Mouse (Mus musculus) granulocyte monocyte progenitor cell, adult 5-6 weeks (primary cell): ENCODE measurements at regions not wholly inside any gene's neighbourhood (a gene's known extent, or its start where the extent isn't known, plus 50 kb on each side); places are given as distances from the start of the nearest gene placed in this dataset.
A peak's percentile ranks its signal among the peaks of the same experiment; 100 is the strongest.

Source experiments
- ATAC-seq: replicated peaks from 2 replicates; pipeline ENCODE4 v1.8.0; 2016; ENCODE audit warnings: mild to moderate bottlenecking, moderate TSS enrichment, inconsistent platforms; ENCODE audit not compliant: poor library complexity, severe bottlenecking

DNA sequence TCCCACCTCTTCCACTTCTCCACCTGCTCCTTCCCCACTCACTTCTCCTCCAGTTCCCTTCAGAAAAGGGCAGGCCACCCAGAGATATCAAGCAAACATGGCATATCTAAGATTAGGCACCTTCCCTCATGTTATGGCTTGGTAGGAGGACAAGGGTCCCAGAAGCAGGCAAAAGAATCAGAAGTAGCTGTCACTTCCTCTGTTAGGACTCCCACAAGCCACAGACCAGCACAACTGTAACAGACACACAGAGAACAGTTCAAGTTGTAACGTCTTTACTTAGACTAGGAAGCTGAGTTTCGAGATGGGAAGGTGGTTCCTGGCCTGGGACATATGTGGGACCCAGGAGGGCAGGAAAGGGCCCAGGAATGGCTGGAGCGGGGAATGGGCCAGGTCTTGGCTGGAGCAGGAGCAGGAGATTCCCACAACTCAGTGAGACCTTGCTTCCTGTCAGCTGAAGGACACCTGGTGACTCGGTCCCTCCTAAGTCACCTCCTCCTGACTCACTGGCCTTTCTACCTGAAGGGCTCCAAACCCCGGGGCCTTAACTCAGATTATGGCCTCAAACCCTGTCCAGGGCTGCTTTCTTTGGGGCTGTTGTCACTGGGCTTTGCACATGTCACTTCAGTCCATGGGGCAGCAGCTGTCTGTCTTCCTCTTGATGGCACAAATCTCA, 304.2 kb downstream of the 4933412E24Rik start:
- ATAC-seq, result peak; percentile 23

DNA sequence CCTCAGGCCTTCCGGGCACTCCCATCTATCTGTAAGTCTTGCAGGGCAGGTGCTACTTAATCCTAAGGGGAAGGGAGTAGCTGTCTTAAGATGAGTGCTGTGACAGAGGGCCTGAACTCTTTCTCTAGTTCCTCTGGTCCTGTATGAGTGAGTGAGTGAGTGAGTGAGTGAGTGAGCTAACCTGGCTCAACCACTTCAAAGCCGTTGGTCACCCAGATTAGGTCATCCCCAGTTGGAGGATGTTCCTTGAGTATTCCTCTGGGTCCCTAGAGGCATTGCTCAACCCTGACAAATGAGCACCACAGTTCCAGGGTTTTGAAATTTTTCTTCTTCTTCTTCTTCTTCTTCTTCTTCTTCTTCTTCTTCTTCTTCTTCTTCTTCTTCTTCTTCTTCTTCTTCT, 306.5 kb downstream of the 4933412E24Rik start:
- ATAC-seq, result peak; percentile 65

DNA sequence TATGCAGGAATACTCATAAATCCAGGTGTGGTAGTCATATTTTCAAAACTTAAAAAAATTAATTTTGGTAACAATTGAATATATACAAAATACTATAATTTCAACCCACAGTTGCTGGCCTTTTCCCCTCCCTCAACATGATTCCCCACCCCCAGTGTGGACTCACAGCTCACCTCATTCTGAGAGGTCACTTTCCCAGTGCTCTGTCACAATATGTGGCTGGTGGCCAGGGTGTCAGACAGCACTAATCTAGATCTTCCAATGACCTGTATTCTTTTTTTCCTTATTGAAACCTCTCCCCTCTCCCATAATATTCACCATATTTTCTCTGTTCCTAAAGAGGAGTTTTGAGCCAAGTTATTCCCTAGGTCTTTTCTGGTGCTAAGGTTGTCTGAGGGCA, 308.0 kb downstream of the 4933412E24Rik start:
- no peak for ATAC-seq

DNA sequence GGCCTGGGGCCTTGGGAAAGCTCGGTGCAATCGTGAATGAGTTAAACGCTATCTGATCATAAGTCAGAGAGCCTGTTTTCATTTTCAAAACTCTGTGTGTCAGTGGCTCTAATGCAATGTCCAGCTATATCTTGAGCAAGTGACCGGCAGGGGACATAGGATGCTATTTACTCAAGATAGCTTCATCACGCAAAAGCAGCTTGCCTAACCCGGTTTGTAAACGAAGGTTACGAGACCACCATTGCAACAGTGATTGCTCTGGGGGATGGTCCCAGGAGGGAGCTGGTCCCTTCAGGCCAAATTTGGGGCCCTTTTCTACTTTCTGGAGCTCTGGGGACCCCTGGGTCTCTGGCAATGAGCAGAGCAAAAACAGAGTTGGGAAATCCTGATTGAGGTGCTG, 309.3 kb downstream of the 4933412E24Rik start:
- ATAC-seq, result peak; percentile 26
